Mouse (Mus musculus): Measurements from ENCODE around the gene Fcgrt.

GRCm38 (mm10) chr7:45048001-45048890 is 55.4 kb downstream of the Fcgrt start:
- TF ChIP-seq CTCF (IDR thresholded peaks at IDR 0.05; ENCODE audit: insufficient read depth, low read depth, low read length) = no peak
- TF ChIP-seq POLR2A (IDR thresholded peaks at IDR 0.05; ENCODE audit: insufficient read depth, low read depth, low read length) = no peak
